Mouse (Mus musculus) left cerebral cortex, postnatal 25 days (tissue): Measurements from ENCODE around the gene Obox2. TPM values are rescaled to one million over a fixed set of nuclear protein-coding genes. Genes with fewer than 3 reads are reported as not detected.
"Not testable (repeated sequence)": the region's sequence is repeated elsewhere in the genome, so short reads cannot be mapped to it uniquely, and the experiment has no call there.

ENCODE experiments used
- DNase-seq, 2 experiments: peaks; one replicate each; pipeline ENCODE4 v3.0.0; 2022; ENCODE audit warnings: low spot score in 2 of 2, mixed read lengths in 1 of 2
- intact Hi-C: fragments of 180-260 bp; cut with DNase I; formaldehyde crosslinking; loops from one replicate; pipeline ENCODE4 v1.15.1; 2025
- total RNA-seq, 2 experiments: library from RNA; stranded (reverse); gene quantifications; 2 replicates each; pipeline ENCODE4 v1.2.3; 2021

Gene Obox2
- total RNA-seq = not detected

DNA sequence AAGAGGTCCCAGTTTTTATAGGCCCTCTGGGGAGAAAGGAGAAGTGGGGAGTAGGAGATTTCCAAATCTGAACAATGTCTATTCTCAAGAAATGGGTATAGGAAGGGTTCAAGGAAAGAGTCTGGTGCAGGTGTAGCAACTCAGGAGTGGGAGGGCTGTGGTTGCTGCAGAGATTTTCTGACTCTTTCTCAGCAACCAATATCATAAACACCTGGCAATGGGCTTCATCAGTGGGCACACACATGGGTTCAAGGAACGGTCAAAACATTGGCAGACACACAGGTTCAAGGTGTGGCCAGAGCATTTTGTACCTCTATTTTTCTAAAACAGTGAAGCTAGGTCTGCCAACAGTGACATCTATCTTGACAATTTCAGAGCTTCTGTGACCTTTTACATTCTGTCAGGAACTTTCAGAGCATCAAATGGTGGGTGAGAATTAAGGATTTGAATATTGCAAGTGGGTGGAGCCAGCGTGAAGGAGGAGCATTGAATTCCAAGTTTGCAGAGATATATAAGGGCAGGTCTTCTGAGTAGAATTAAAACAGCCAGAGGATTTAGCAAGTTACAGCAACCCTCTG is at the start of gene Obox2, which contains the start of gene Obox1:
Gene Obox2 (plus strand): TSS at position 301 of the 578 bp plus-strand sequence.
Gene Obox1 (plus strand): TSS at position 528 of the 578 bp plus-strand sequence.
- intact Hi-C loops, DNase-seq: not testable (repeated sequence)

DNA sequence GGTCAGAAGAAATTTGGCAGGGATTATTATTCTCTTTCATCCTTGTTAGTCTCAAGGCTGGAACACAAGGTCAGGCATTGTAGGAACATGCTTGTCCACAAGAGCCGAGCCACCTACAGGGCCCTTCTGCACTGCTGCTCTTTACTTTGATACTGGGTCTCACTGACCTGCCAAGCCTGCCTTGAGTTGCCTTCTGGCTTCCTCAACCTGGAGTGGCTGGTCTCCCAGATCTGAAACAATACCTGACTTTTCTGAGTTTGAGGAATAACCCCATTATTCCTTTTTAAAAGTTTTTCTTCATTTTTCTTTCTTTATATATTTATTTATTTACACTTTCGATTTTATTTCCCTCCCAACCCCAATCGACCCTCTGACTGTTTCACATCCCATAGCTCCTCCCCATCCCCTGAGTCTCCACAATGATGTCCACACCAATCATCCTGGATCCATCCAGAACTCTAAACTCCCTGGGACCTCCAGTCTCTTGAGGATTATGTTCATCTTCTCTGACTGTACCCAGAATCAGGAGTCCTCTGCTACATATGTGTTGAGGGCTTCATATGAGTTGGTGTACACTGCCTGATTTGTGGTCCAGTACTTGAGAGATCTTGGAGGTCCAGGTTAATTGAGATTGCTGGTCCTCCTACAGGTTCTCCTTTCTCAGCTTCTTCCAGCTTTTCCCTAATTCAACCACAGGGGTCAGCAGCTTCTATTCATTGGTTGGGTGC is 10.8 kb downstream of the Obox2 start:
- DNase-seq, intact Hi-C loops: not testable (repeated sequence)

DNA sequence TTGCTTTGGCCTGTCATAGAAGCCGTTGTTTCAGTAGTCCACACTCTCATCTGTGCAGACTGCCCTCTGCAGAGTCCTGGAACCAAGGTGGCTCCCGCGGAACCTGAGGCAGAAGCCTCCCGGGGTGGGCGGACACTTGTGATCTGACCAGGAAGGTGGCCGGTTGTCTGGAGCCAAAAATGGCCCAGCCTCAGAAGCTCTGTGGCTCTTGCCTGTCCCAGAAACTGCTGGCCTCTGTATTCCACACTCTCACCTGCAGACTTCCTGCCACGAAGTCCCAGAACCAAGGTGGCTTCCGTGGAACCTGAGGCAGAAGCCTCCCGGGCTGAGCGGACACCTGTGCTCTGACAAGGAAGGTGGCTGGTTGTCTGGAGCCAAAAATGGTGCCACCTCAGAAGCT is 18.3 kb downstream of the Obox2 start:
- DNase-seq, intact Hi-C loops: not testable (repeated sequence)

DNA sequence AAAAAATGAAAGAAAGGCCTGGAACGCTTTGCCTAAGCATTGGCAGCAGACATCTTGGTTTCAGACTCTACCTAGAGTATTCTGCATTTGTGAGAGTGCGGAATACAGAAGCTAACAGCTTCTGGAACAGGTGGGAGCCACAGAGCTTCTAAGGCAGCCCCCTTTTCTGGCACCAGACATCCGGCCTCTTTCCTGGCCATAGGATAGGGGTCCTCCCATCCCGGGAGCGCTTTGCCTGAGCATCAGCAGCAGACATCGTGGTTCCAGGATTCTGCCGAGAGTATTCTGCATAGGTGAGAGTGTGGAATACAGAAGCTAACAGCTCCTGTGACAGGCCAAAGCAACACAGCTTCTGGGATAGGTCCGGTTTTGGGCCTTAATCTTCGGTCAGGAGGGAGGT is 29.5 kb downstream of the Obox2 start:
- DNase-seq, intact Hi-C loops: not testable (repeated sequence)

DNA sequence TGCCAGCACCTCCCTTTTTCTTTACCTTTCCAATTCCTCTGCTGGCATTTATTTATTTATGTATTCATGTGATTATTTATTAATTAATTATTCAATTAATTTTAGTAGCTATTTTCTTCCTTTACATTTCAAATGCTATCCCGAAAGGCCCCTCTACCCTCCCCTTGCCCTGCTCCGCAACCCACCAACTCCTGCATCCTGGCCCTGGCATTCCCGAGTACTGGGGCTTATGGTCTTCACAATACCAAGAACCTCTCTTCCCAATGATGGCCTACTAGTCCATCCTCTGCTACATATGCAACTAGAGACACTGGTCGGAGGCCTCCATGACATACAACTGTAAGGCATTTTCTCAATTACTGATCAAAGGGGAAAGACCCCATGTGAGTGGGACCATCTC is 37.0 kb downstream of the Obox2 start:
- intact Hi-C loops, DNase-seq: not testable (repeated sequence)

Other genes starting within 250 kb of the Obox2 start
- gene Obox1, start 227 bp downstream of the Obox2 start, total RNA-seq = not detected